Mouse (Mus musculus) testis, adult 10 weeks (tissue): ENCODE results near the gene Gpr153. TPM values are rescaled to one million over a fixed set of nuclear protein-coding genes. Genes with fewer than 3 reads are reported as not detected.

ENCODE experiments used
- polyA plus RNA-seq: library from polyadenylated mRNA; stranded (reverse); fragments of 350-450 nt; fragmentation: Illumina TruSeq; extraction: RNeasy Lipid Tissue Mini Kit (QIAGEN cat#74804); gene quantifications from one replicate; pipeline ENCODE4 v1.2.3, GENCODE M21; 2014; ENCODE audit warnings: low read depth, low replicate concordance

The Gpr153 gene
- polyA plus RNA-seq: 1.2 TPM

GRCm38 (mm10) chr4:152273621-152274236, at the start of gene Gpr153:
Gene Gpr153, plus strand, starts transcription at chr4:152274232.

GRCm38 (mm10) chr4:152291562-152291961, 17.5 kb downstream of the Gpr153 start, which contains the start of gene Hes3:
Gene Hes3, minus strand, starts transcription at chr4:152291662.

DNA sequence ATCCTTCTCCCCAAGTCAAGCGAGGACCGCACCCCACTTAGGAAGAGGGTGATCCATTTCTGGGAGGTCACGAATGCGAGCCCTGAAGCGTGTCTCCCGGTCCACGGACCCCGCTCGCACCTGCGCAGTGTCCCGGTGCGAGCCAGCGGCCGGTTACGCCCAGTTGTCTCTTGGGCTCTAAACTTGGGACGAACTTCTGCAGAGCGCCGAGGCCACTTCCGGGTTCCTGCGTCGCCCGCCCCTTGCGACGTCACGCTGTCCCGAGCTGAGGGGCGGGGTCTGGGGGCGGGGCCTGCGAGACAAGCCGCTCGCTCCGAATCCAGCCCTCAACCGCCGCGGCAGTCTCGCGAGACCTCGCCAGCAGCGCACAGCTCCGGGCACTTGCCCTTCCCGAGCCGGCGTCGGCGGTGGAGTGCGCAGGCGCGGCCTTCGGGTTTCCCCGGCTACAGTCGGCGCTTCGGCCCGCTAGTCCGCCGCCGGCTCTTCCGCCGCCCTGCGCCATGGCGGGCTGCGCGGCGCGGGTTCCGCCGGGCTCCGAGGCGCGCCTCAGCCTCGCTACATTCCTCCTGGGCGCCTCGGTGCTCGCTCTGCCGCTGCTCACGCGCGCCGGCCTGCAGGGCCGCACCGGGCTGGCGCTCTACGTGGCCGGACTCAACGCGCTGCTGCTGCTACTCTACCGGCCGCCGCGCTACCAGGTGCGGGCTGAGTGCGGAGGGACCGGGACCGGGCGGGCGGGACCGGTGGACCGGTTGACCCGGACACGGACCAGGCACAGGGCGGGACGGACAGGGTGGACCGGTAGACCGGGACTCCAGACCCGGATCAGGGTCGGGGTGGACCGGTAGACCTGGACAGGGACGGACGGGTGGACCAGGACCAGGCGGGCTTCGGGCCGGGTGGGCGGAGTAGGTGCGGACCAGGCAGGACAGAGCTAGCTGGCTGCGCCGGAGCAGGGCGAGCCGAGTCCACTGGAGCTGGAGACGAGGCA, 23.1 kb downstream of the Gpr153 start, which contains the start of gene Icmt:
Gene Icmt (plus strand): TSS at position 354 of the 988 bp plus-strand sequence.

DNA sequence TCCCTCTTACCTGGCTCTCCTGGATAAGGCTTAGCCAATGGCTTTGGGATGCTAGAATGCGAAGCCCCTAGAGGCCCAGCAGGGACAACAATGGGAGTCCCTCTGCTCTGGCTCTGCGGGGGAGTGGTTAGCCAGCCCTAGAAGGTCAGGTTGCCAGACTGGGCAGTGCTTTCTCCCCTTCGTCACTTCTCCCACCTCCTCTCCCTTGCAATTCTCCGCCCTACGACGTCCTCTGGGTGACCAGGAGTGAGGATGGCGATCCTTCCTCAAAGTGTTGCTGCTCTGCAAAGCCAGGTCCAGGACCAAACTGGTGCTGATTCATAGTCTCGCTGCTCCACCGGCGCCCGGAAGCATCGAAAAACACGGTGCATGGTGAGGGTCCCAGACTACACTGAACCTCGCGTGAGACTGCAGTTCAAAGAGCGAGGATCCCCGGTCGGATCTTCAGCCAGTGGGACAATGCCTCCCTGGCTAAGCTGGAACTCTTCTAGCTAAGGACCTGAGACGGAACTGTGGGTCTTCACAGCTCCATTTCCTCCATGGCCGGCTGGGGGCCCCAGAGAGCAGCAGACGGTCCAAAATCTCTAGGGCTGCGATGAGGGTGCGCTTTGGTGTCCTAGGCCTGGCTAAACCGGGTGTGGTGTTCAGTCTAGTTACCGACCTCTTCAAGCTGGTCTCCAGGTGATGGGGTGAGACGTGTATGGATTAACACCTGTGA, 44.6 kb downstream of the Gpr153 start, which contains the start of gene Rnf207:
Gene Rnf207 (minus strand): TSS at position 477 of the 718 bp plus-strand sequence.

DNA sequence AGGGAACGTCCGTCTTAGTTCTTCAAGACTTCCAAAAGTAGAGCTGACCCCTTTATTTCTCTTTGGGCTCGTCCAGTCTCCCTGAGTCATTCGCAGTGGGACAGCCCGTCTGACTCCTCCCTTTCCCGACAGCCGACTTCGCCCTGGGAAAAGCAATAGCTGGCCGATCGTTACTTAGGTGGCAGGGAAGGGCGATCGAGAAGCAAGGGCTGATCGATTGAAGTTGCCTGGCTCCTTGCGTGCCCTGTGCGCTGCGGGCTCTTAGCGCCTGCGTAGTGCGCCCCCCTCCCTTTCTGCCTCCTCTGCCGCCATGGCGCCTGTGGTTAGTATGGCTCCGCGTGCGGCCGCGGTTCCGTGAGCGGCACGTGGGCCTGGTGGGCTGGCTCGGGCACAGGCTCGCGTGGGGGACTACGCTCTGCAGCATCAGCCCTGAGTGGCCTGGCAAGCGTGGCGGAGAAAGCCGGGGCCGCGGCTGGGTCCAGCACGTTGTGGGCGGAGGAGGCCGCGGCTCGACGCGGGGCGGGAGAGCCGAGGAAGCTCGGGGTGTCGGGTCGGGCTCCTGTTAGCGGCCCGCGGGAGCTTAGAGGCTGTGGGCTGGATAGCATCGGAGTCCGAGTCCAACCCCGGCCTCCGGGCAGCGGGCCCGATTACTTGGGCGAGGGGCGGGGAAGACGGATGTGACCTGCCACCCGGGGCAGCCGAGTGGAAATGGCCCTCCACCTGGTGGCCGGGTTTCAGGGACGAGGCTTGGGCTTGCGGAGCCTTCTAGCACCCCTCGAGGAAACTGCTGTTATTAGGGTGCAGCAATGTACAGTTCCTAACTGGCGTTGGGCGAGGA, 51.8 kb downstream of the Gpr153 start, which contains the start of gene Rpl22:
Gene Rpl22 (plus strand): TSS at position 169 of the 838 bp plus-strand sequence.

Other genes starting within 250 kb of the Gpr153 start
- 2.8 TPM for gene Zbtb48, start 246.6 kb upstream of the Gpr153 start, polyA plus RNA-seq
- gene Tas1r1, start 235.7 kb upstream of the Gpr153 start, polyA plus RNA-seq: 0.95 TPM
- 6.1 TPM for gene Nol9, start 234.9 kb upstream of the Gpr153 start, polyA plus RNA-seq
- 0.18 TPM for gene Plekhg5, start 201.7 kb upstream of the Gpr153 start, polyA plus RNA-seq
- not detected for gene Tnfrsf25, start 158.3 kb upstream of the Gpr153 start, polyA plus RNA-seq
- gene Espn, start 121.9 kb upstream of the Gpr153 start, polyA plus RNA-seq: 3.5 TPM
- 0.22 TPM for gene Hes2, start 115.4 kb upstream of the Gpr153 start, polyA plus RNA-seq
- 28.5 TPM for gene Acot7, start 96.1 kb upstream of the Gpr153 start, polyA plus RNA-seq
- not detected for gene Hes3, start 17.4 kb downstream of the Gpr153 start, polyA plus RNA-seq
- gene Icmt, start 23.0 kb downstream of the Gpr153 start, polyA plus RNA-seq: 13.3 TPM
- not detected for gene Rnf207, start 44.8 kb downstream of the Gpr153 start, polyA plus RNA-seq
- 126 TPM for gene Rpl22, start 51.5 kb downstream of the Gpr153 start, polyA plus RNA-seq
- 93.6 TPM for gene Chd5, start 64.4 kb downstream of the Gpr153 start, polyA plus RNA-seq
- 0.56 TPM for gene Nphp4, start 202.5 kb downstream of the Gpr153 start, polyA plus RNA-seq
- 4.6 TPM for gene Kcnab2, start 203.6 kb downstream of the Gpr153 start, polyA plus RNA-seq